Mouse (Mus musculus) embryonic fibroblast, embryonic 13.5 days (primary cell): ENCODE data around the gene Il10. TPM values are rescaled to one million over a fixed set of nuclear protein-coding genes. Genes with fewer than 3 reads are reported as not detected.
"Not testable (repeated sequence)": the region's sequence is repeated elsewhere in the genome, so short reads cannot be mapped to it uniquely, and the experiment has no call there.

Source experiments
- H3K27ac ChIP-seq: 2 replicates; pipeline ENCODE4 v1.5.1; 2012; ENCODE audit warnings: low read length, control low read depth, inconsistent platforms; ENCODE audit not compliant: insufficient read depth
- H3K4me1 ChIP-seq: 2 replicates; pipeline ENCODE4 v1.6.1; 2011; ENCODE audit warnings: low read length; ENCODE audit not compliant: control insufficient read depth, insufficient read depth
- H3K4me3 ChIP-seq: 2 replicates; pipeline ENCODE4 v1.5.1; 2011; ENCODE audit warnings: mild to moderate bottlenecking, control low read depth, low read length; ENCODE audit not compliant: insufficient read depth
- CTCF ChIP-seq: IDR thresholded peaks from 2 replicates; pipeline ENCODE4 v1.5.1; 2011; ENCODE audit warnings: mild to moderate bottlenecking, control low read depth, low read length, moderate library complexity, borderline replicate concordance; ENCODE audit not compliant: insufficient read depth
- POLR2A ChIP-seq: IDR thresholded peaks from 2 replicates; pipeline ENCODE4 v1.6.1; 2011; ENCODE audit warnings: low read depth, mild to moderate bottlenecking, control low read depth, low read length, moderate library complexity
- polyA plus RNA-seq: library from polyadenylated mRNA; stranded (reverse); fragments of >200 nt; gene quantifications from 2 replicates; pipeline ENCODE4 v1.2.4, GENCODE M21; 2011; ENCODE audit warnings: low read depth; ENCODE audit not compliant: missing spikeins, insufficient read length

Gene Il10
- polyA plus RNA-seq, 1 experiment = not detected

DNA sequence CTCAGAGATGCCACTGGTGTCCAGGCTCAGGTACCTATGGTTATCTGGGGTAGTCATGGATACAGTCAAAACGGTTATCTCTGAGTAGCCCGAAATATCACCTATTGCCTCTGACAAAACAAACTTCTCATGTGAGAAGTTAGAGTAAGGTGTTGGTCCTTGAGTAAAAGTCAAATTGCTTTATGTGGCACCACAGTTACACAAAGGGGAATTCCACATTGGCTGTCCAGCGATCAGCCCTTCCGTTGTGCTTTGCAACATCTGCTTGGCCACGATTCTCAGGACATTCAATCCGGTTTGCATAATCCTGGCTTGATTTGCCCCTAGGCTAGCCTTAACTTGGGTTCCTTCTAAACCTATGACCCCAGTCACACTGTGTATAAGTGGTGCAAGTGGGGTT lies 4.4 kb upstream of the Il10 start:
- Histone ChIP-seq H3K4me1 (no peaks in the 10 kb centered on the region), H3K4me3 (no peak overlapping the region), H3K27ac (no peak overlapping the region)
- TF ChIP-seq CTCF (no peak), POLR2A (no peak)

DNA sequence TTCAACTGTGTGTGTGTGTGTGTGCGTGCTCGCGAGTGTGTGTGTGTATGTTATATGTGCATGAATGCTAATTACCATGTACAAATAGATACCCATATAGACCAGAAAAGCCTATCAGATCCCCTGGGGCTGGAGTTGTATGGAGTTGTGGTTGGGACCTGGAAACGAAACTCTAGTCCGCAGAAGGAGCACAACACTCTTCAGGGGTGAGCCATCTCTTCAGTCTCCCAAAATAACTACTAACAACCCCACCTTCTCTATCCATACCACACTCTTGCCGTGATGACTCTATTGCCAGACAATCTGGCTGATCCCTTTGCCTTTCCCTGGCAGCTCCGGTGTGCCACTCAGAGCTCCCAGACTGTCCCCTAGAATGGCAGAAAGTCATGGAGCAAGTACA lies 3.8 kb upstream of the Il10 start:
- Histone ChIP-seq H3K4me3 (no peak overlapping the region), H3K27ac (no peak overlapping the region), H3K4me1 (no peaks in the 10 kb centered on the region)
- TF ChIP-seq CTCF (no peak), POLR2A (no peak)

- no peak overlapping the region for H3K27ac ChIP-seq
- TF ChIP-seq CTCF (no peak), POLR2A (no peak)
- no peaks in the 10 kb centered on the region for H3K4me1 ChIP-seq
- no peak overlapping the region for H3K4me3 ChIP-seq
These were observed 1.0 kb downstream of the Il10 start for GRCm38 (mm10) chr1:131020425-131021310.

- Histone ChIP-seq H3K27ac (no peak overlapping the region), H3K4me1 (no peaks in the 10 kb centered on the region)
- no peak for TF ChIP-seq POLR2A
These were observed 1.8 kb downstream of the Il10 start for GRCm38 (mm10) chr1:131021438-131021837.

GRCm38 (mm10) chr1:131021900-131022590 lies 2.4 kb downstream of the Il10 start:
- H3K4me1 ChIP-seq = no peaks in the 10 kb centered on the region
- H3K4me3 ChIP-seq = no peak overlapping the region
- H3K27ac ChIP-seq = no peak overlapping the region
- TF ChIP-seq CTCF = no peak
- TF ChIP-seq POLR2A = no peak

More at GRCm38 (mm10) chr1:131021438-131021837, 1.8 kb downstream of the Il10 start:
- no peak overlapping the region for H3K4me3 ChIP-seq

- Histone ChIP-seq H3K4me3 (no peak overlapping the region), H3K27ac (no peak overlapping the region), H3K4me1 (no peaks in the 10 kb centered on the region)
- TF ChIP-seq CTCF = no peak
- TF ChIP-seq POLR2A = no peak
These were observed 3.1 kb downstream of the Il10 start for GRCm38 (mm10) chr1:131022591-131023249.

DNA sequence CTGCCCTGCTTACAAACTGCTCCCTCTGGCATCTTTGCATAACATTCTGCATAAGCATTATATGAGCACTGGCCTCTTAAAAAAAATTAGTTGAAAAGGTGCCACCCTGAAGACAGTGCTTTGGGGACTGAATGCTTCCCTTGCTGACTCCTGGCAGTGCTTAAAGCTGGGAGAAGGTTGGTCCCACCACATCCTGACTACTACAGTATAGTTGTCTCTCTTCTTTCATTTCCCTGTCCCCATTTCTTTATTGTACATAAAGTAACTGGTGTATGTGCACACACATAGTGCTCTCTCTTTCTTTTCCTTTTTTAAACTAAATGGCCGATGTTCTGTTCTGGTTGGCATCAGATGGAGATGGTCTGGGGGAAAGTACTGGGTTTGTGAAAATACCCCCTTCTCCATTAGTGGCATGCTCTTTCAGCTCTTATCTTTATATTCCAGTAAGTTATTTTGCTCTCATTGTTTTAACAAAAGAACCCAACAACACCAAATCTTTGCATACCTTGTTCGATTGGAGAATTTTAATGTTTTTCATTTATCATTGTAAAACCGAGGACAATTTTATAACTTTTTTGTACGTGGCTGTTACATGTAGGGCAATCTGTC lies 3.7 kb downstream of the Il10 start:
- not testable (repeated sequence) for H3K4me1 ChIP-seq, H3K4me3 ChIP-seq, H3K27ac ChIP-seq

DNA sequence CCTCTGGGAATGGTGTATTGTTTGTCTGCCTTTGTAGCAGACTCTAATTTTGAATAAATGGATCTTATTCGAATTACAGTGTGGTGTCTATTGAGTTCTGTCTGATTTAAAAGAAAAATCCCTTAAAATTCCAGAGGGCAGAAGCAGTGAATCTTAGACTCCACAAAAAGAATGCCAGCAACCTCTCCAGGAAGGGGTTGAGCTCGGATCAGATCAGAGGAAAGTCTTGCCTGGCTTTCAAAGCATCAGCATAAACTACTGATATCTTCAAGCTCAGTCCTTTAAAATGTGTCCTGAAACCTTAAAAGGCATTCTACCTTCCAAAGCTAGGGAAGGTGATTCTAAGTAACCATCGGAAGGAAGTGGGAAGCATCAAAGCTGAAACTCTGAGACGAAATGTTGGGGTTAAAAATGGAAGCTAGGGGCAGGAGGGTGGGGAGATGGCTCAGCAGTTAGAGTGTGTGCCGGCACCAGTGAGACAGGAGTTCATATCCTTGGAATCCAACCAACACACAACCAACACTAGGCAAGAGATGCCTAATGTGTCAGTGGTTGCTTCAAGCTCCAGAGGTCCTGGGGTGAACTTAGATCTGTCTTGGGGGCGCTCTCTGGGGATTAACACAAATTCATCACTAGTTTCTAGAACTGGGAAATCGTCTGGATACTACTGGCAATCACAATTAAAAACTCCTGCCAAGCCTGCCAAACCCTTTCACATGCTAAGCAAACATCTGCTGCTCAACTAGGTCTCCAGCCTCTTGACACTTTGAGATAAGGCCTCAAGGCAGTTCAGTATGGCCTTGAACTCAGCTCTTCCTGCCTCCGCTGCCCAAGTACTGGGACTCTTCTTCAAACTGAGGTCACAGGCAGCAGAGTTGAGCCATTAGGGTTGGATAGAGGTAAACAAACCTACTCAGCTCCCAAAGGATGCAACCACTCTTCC lies 5.5 kb downstream of the Il10 start:
- Histone ChIP-seq H3K4me3 (no peak overlapping the region), H3K27ac (no peak overlapping the region), H3K4me1 (no peaks in the 10 kb centered on the region)
- TF ChIP-seq CTCF (no peak), POLR2A (no peak)

DNA sequence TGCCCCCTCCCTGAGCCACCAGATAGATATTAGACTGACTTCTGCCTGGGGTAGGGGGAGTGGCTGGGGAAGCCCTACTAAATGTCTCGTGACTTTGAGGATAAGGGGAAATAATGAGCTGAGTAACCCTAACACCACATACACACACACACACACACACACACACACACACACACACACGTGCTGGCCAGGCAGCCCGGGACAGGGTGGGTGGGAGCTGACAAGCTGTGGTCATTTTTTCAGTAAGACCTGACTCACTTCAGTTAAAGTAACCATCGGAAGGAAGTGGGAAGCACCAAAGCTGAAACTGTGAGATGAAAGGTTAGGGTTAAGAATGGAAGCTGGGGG lies 6.2 kb downstream of the Il10 start:
- TF ChIP-seq POLR2A (no peak), CTCF (no peak)

More for the DNA sequence above, 6.2 kb downstream of the Il10 start:
- Histone ChIP-seq H3K27ac (no peak overlapping the region), H3K4me3 (no peak overlapping the region), H3K4me1 (no peaks in the 10 kb centered on the region)
